Mouse (Mus musculus) adipocyte (in vitro differentiated cells): ENCODE data around the gene Carhsp1.
A peak's percentile ranks its signal among the peaks of the same experiment; 100 is the strongest.

Experiments
- DNase-seq: peaks from one replicate; pipeline ENCODE4 v3.0.0-alpha.2; 2016; ENCODE audit warnings: low spot score

The Carhsp1 gene

GRCm38 (mm10) chr16:8638131-8638530 is 33.8 kb downstream of the Carhsp1 start:
- no peak for DNase-seq

- DNase-seq, result peak; percentile 99
These were observed 34.5 kb downstream of the Carhsp1 start, which contains the start of the genes Pmm2 and Tmem186 for GRCm38 (mm10) chr16:8637217-8638051. Gene Pmm2 (plus strand): TSS chr16:8637674. Gene Tmem186 (minus strand): TSS chr16:8637712.

GRCm38 (mm10) chr16:8636867-8637216 is 35.1 kb downstream of the Carhsp1 start:
- no peak for DNase-seq

GRCm38 (mm10) chr16:8631428-8631827 is 40.5 kb downstream of the Carhsp1 start:
- DNase-seq, result peak; percentile 18

- DNase-seq, result peak; percentile 74
These were observed 41.5 kb downstream of the Carhsp1 start for GRCm38 (mm10) chr16:8630419-8630818.

GRCm38 (mm10) chr16:8620315-8621115 is 51.4 kb downstream of the Carhsp1 start:
- DNase-seq, result no peak

GRCm38 (mm10) chr16:8619659-8620314 is 52.2 kb downstream of the Carhsp1 start:
- DNase-seq, result no peak

GRCm38 (mm10) chr16:8613447-8613846 is 58.5 kb downstream of the Carhsp1 start:
- no peak for DNase-seq

GRCm38 (mm10) chr16:8613039-8613438 is 58.9 kb downstream of the Carhsp1 start:
- DNase-seq, result no peak

- DNase-seq, result no peak
These were observed 59.5 kb downstream of the Carhsp1 start for GRCm38 (mm10) chr16:8612214-8613005.

GRCm38 (mm10) chr16:8610397-8610796 is 61.6 kb downstream of the Carhsp1 start:
- DNase-seq, result no peak
